Mouse (Mus musculus) intestine, postnatal 0 days (tissue): ENCODE results near the gene Tshb. TPM values are rescaled to one million over a fixed set of nuclear protein-coding genes. Genes with fewer than 3 reads are reported as not detected.

Experiments
- ATAC-seq: fragments of 200-750 bp; cut with Nextera tagmentation; 2 replicates; pipeline ENCODE4 v1.8.0; 2017; ENCODE audit warnings: mild to moderate bottlenecking, moderate TSS enrichment, moderate library complexity
- H3K27ac ChIP-seq: fragments of 300-500 bp; sonication (generic); 2 replicates; pipeline ENCODE4 v1.5.1; 2014; ENCODE audit warnings: mild to moderate bottlenecking, low read depth, low read length, moderate library complexity
- H3K27me3 ChIP-seq: fragments of 300-500 bp; sonication (generic); replicated peaks from 2 replicates; pipeline ENCODE4 v1.6.1; 2014; ENCODE audit warnings: low read length, mixed read lengths; ENCODE audit not compliant: control insufficient read depth, insufficient read depth
- H3K36me3 ChIP-seq: fragments of 300-500 bp; sonication (generic); 2 replicates; pipeline ENCODE4 v1.6.1; 2014; ENCODE audit warnings: mild to moderate bottlenecking, moderate library complexity; ENCODE audit not compliant: control insufficient read depth, insufficient read depth
- H3K4me1 ChIP-seq: fragments of 300-500 bp; sonication (generic); replicated peaks from 2 replicates; pipeline ENCODE4 v1.6.1; 2014; ENCODE audit warnings: antibody characterized with exemption, low read length, mixed read lengths; ENCODE audit not compliant: control insufficient read depth, insufficient read depth
- H3K4me2 ChIP-seq: fragments of 300-500 bp; sonication (generic); replicated peaks from 2 replicates; pipeline ENCODE4 v1.6.1; 2014; ENCODE audit warnings: low read depth, mild to moderate bottlenecking, moderate library complexity
- H3K4me3 ChIP-seq: fragments of 300-500 bp; sonication (generic); 2 replicates; pipeline ENCODE4 v1.5.1; 2014; ENCODE audit warnings: low read depth, low read length
- H3K9ac ChIP-seq: fragments of 300-500 bp; sonication (generic); 2 replicates; pipeline ENCODE4 v1.6.1; 2014; ENCODE audit warnings: mild to moderate bottlenecking, low read depth, low read length
- H3K9me3 ChIP-seq: fragments of 300-500 bp; sonication (generic); 2 replicates; pipeline ENCODE4 v1.6.1; 2016; ENCODE audit warnings: mixed run types; ENCODE audit not compliant: control insufficient read depth
- CTCF ChIP-seq: sonication (generic); IDR thresholded peaks from 2 replicates; pipeline ENCODE4 v1.5.1; 2016; ENCODE audit warnings: low read depth, mild to moderate bottlenecking, control low read depth, antibody characterized with exemption, moderate library complexity
- WGBS: fragments of 180-500 bp; shearing (Covaris S2); extraction: QIAGEN DNeasy Blood & Tissue Kit; methylation state at CpG from one replicate; pipeline ENCODE4 v1.1.7; 2014; 5-methylcytosine and 5-hydroxymethylcytosine counted together
- polyA plus RNA-seq: library from polyadenylated mRNA; unstranded; fragments of >200 nt; fragmentation: Nextera tagmentation; extraction: Ambion mirVana; gene quantifications from 2 replicates; pipeline ENCODE4 v1.2.1, GENCODE M21; 2015

The Tshb gene
- polyA plus RNA-seq, 1 experiment from 2014 or later: 0.08 TPM

DNA sequence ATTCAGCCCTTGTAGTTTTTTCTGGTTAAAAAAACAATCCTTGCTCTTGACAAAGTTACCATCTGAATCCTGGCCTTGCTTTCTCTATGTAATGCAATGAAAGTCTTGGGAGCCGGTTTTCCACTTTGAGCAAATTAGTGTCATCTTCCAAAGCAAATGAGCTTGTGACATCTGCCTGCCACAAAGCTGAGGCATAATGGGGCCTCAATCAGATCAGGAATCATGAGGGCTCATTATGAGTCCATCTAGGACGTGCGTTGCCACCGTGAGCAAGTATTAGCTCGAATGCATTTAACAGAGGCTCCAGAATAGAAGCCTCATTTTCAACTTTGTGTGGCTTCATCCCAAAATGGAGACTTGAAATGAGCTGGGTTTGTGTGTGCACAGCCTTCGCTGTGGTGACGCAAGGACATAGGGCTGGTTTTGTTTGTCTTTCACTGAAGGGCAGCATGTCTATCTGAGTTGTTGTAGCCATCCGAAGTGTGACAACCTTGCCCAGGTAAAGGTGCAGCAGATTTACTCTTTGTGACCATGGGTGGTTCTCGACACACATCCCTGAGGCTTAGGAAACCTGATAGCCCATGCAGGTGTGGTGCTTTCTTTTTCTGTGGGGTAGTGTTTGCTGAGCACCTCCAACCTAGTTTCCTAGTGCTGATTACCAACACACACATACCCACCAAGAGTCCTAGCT, 38.6 kb downstream of the Tshb start:
- H3K9me3 ChIP-seq: no peaks in the 10 kb centered on the region
- no peak overlapping the region for H3K4me2 ChIP-seq
- no peaks in the 10 kb centered on the region for H3K27me3 ChIP-seq
- no peak overlapping the region for H3K9ac ChIP-seq
- ATAC-seq: no peak
- no peak overlapping the region for H3K27ac ChIP-seq
- WGBS: 84% methylated on average over 9 of the region's 9 CpGs
- no peak overlapping the region for H3K4me3 ChIP-seq
- no peaks in the 10 kb centered on the region for H3K36me3 ChIP-seq
- no peaks in the 10 kb centered on the region for H3K4me1 ChIP-seq
- TF ChIP-seq CTCF: no peak

DNA sequence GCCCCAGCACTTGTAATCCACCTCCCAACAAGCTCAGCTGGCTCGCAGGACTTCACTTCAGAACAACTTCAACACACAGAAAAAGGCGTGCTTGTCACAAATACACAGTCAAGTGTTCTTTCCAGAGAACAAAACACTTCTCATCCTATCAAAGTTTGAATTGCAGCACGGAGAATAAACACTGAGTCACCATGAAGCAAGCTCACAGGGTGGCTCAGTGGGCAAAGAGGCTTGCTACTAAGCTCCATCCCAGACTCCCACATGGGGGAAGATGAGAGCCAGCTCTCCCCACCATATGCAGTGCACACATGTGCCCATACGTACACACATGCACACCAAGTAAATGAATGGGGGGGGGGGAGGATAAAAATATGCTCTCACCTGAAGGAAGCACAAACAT, 39.3 kb downstream of the Tshb start:
- Histone ChIP-seq H3K27me3 (no peaks in the 10 kb centered on the region), H3K9ac (no peak overlapping the region), H3K27ac (no peak overlapping the region), H3K4me3 (no peak overlapping the region), H3K4me2 (no peak overlapping the region), H3K4me1 (no peaks in the 10 kb centered on the region), H3K9me3 (no peaks in the 10 kb centered on the region), H3K36me3 (no peaks in the 10 kb centered on the region)
- 49% methylated on average over 4 of the region's 4 CpGs for WGBS
- no peak for TF ChIP-seq CTCF
- ATAC-seq: no peak

DNA sequence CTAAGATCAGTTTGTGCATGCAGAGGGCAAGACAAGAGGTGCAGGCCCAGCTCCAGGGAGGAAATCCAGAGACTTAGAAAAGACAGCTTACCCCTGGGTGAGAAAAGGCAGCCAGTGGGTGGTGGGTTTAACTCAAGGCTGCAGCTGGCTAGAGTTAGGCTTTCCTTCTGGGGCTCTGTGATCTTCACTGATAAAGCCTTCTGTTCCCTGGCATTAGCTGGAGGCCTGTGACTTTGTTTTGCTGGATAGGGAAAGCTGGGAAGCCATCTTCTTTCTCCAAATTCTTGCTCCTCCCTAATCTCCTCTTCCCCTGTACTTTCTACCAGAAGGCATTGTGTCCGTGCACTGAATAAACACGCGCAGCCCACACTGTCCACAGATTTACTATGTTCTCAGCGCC, 39.8 kb downstream of the Tshb start:
- no peak for ATAC-seq
- WGBS: 55% methylated on average over 4 of the region's 4 CpGs

DNA sequence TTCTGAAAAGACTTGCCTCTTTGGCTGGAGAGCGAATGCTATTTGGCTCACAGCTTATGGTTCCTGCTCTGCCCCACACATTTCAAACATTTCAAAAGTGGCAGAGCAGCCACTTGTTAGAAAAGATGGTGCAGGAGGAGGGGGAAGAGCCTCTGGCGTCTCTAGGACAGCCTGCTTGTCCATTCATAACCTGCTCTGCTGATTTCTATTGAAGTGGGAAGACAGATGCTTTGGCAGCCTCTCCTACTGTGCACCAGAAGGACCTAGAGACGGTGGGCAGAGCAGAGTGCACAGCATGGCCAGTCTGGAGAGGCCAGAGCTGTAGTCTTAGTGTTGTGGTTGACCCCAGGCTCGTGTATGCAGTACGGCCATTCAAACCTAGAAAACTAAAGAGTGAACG, 43.6 kb downstream of the Tshb start:
- Histone ChIP-seq H3K9ac (no peak overlapping the region), H3K4me2 (no peak overlapping the region), H3K36me3 (no peaks in the 10 kb centered on the region), H3K4me1 (no peaks in the 10 kb centered on the region), H3K9me3 (no peaks in the 10 kb centered on the region), H3K27me3 (peaks cover 4% of the 10 kb centered on the region), H3K4me3 (no peak overlapping the region), H3K27ac (no peak overlapping the region)
- no peak for ATAC-seq
- WGBS: 82% methylated on average over 6 of the region's 6 CpGs
- TF ChIP-seq CTCF: no peak

More for the DNA sequence above, 39.8 kb downstream of the Tshb start:
- H3K27ac ChIP-seq: no peak overlapping the region
- no peaks in the 10 kb centered on the region for H3K27me3 ChIP-seq
- H3K9ac ChIP-seq: no peak overlapping the region
- no peak for TF ChIP-seq CTCF
- H3K4me2 ChIP-seq: no peak overlapping the region
- no peak overlapping the region for H3K4me3 ChIP-seq
- H3K9me3 ChIP-seq: no peaks in the 10 kb centered on the region
- no peaks in the 10 kb centered on the region for H3K36me3 ChIP-seq
- no peaks in the 10 kb centered on the region for H3K4me1 ChIP-seq

DNA sequence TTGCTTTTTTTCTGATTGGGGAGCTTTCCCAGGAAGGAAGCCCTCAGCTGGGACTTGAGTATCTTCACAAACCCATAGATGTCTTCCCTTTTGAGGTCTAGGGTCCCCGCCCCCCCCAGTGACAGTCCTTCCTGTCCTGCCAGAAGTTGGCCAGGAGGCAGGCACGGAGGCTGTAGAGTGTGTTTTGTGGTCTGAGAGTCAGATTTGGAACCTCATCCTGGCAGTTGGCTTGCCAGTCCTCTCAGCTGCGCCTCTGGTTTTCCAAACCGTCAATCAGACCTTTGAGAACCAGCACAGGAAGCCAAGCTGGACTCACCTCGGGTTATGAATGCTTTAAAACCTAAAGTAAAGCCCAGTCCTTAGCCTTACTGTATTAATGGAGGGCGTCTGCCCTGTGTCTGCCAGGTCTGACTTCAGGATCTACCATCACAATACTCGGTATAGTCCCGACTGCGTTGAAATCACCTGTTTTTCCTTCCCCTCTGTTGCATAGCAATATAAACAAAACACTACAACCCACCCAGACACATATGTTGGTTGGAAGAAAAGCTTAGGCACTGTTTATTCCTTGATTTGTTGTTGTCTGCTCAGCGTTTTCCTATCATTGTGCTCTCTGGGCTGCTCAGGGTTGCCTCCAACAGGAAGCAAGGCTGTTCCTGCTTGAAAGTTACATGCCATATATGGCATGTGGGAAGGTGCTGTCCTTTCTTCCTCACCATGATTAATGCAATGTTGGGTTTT, 44.2 kb downstream of the Tshb start:
- Histone ChIP-seq H3K9me3 (no peaks in the 10 kb centered on the region), H3K27ac (no peak overlapping the region), H3K4me3 (no peak overlapping the region), H3K4me2 (no peak overlapping the region), H3K36me3 (no peaks in the 10 kb centered on the region), H3K27me3 (peaks cover 4% of the 10 kb centered on the region), H3K4me1 (no peaks in the 10 kb centered on the region), H3K9ac (no peak overlapping the region)
- no peak for TF ChIP-seq CTCF
- WGBS: 54% methylated on average over 10 of the region's 10 CpGs
- ATAC-seq: no peak

DNA sequence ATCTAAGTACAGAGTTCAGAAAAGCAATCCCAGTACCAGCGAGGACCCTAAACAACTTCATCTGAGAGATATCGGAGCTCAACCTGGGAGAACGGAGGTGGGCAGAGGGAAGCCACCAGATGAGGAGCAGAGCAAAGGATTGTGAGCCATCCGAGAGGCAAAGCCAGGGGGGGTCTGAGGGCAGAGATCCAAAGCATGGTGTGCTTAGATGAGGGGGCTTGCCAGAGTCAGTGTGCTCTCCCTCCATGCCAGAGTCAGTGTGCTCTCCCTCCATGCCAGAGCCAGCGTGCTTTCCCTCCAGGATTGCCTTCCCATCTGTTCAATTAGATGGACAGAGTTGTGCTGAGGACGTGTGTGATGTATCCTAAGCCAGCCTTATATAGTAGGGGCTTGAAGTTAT, 45.4 kb downstream of the Tshb start:
- no peak for ATAC-seq
- Histone ChIP-seq H3K9ac (no peak overlapping the region), H3K36me3 (no peaks in the 10 kb centered on the region), H3K27me3 (peaks cover 4% of the 10 kb centered on the region), H3K4me2 (peak overlapping the region; percentile 14; the same call in 1 of the 2 replicates), H3K4me1 (no peaks in the 10 kb centered on the region), H3K9me3 (no peaks in the 10 kb centered on the region), H3K4me3 (no peak overlapping the region), H3K27ac (no peak overlapping the region)
- no peak for TF ChIP-seq CTCF
- WGBS: 80% methylated on average over 6 of the region's 6 CpGs
